Mouse (Mus musculus) myocyte (in vitro differentiated cells): ENCODE results near the gene Gon7.

ENCODE experiments used
- POLR2A ChIP-seq: IDR thresholded peaks from one replicate; pipeline ENCODE4 v1.6.1; 2011; ENCODE audit warnings: low read depth, mild to moderate bottlenecking, control low read depth, moderate library complexity; ENCODE audit not compliant: insufficient read length
- POLR2AphosphoS2 ChIP-seq: IDR thresholded peaks from one replicate; pipeline ENCODE4 v1.6.1; 2011; ENCODE audit warnings: low read depth, control low read depth; ENCODE audit not compliant: insufficient read length
- REST ChIP-seq: IDR thresholded peaks from one replicate; pipeline ENCODE4 v1.6.1; 2011; ENCODE audit warnings: mild to moderate bottlenecking, control low read depth, moderate library complexity; ENCODE audit not compliant: insufficient read depth, insufficient read length
- TCF12 ChIP-seq: IDR thresholded peaks from one replicate; pipeline ENCODE4 v1.6.1; 2011; ENCODE audit warnings: mild to moderate bottlenecking, control low read depth; ENCODE audit not compliant: poor library complexity, insufficient read depth, severe bottlenecking

DNA sequence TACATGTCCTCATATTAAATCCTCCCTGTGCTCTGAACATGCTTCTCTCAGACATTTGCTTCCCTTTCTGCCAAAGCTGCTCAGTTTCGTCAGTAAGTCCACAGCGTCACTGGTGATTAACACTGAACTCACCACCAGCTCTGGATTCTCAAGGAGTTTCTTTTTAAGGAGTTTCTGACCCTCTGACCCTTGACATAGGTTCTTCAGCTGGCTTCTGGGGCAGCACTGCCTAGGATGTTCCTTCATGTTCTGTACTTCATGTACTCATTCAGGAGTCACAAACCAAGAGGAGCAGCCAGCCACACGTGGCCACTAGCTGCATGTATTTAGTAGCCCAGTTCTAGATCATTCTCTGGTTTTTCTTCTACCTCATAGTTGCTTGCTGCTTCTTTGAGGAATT, 9.3 kb downstream of the Gon7 start:
- no peak for TF ChIP-seq POLR2AphosphoS2
- TF ChIP-seq POLR2A: no peak
- TF ChIP-seq TCF12: no peak
- no peak for TF ChIP-seq REST
